Mouse (Mus musculus) urinary bladder, postnatal 14 days (tissue): Measurements from ENCODE around the gene Scin.

Source experiments
- DNase-seq: peaks from one replicate; pipeline ENCODE4 v3.0.0; 2021; ENCODE audit warnings: low spot score

Scin gene

DNA sequence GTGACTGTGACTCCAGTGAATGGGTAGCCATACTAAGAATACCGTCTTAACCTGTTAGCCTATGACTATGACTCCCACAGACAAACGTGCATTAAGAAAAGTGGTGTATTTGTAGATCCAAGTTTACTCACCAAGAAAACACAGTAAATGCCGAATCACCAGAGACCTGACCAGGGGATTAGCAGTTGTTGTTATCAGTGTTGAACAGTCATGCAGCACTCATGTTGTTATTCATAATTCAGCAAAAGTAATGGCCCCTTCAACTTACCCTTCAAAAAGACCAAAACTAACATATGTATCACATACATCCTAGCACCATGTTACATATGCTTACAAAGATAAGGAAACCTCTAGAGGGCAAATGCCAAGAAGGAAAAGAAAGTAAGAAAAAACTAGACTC, 106.6 kb downstream of the Scin start:
- no peak for DNase-seq

DNA sequence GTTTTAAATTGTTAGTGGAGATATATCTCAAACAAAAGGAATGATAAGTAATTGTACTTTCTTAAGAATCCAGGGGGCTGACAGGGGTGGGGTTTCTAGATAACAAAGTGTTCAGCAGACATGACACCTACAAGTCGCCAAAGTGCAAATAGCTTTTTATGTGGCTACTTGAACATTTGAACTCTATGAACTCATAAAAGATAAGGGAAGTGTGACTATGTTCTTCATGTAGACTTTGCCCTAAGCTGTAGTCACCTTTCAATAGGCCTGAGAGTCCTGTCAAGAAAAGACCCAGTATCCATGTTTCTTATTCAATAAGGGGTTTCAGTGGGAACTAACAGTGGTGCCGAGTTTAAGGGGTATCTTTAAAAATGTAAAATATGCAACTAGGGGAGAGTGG, 110.1 kb downstream of the Scin start:
- DNase-seq = no peak

DNA sequence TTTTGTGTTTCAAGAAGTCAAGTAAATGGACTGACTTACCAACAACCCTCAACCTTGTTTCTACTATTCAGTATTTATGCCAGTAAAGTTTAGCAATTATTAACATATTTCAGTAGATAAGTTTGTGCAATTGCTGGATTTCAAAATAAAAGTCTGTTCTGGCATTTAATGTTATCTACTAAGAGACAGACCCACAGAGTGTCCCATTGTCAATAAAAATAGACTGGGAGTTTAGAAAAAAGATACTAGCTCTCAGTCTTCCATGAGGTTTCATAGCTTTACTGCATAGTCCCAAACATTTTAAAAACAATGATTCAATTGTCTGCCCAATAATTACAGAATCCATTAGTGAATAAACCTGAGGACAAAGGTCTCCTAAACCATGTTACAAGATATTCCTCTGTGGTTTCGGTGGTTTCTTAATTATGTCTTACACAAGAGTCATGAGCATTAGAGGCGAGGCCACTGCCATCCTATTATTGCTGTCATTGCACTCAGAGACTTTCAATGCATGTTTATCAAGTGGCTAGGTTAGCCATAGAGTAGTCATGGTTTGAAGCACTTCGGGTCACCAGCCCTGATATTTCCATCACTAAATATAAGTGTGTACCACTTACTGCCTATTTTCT, 110.9 kb downstream of the Scin start:
- DNase-seq = no peak

DNA sequence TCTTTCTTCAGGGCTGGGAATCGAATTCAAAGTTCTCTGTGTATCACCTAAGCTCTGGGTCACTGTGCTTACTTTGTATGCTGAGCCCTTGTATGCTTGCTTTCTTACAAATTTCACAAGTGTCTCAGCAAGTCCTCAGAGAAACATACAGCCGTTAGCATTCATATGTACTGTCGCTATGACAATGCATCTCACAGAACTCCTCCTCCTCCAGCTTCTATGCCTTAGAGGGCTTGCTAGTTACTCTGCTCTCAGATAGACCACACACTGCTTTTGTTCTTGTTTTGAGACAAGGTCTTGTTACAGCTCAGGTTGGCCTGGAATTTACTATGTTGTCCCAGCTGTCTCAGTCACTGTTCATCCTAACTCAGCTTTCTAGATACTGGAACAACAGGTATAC, 111.7 kb downstream of the Scin start:
- no peak for DNase-seq

DNA sequence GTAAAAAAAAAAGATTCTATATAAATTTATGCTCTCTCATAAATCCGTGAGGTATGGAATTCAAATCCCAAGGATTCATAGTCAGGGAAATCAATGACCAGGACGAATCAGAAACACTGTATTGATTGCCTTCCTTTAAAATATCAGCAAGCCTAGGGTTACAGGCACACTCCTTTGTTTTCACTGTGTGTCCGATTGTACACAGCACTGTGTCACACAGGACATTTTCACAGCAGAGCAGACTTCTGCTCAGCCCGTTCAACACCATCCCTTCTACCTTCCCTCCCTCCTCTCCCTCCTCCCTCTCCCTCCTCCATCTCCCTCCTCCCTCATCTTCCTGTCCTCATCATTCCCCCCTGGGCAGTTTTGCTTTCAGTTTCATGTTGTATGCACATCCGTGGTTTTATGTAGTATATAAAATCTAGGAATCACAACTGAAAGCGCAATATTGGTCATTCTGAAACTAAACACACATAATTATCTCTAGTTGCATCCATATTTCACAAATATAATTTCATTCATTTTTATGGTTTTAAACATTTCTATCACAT, 116.0 kb downstream of the Scin start:
- no peak for DNase-seq

DNA sequence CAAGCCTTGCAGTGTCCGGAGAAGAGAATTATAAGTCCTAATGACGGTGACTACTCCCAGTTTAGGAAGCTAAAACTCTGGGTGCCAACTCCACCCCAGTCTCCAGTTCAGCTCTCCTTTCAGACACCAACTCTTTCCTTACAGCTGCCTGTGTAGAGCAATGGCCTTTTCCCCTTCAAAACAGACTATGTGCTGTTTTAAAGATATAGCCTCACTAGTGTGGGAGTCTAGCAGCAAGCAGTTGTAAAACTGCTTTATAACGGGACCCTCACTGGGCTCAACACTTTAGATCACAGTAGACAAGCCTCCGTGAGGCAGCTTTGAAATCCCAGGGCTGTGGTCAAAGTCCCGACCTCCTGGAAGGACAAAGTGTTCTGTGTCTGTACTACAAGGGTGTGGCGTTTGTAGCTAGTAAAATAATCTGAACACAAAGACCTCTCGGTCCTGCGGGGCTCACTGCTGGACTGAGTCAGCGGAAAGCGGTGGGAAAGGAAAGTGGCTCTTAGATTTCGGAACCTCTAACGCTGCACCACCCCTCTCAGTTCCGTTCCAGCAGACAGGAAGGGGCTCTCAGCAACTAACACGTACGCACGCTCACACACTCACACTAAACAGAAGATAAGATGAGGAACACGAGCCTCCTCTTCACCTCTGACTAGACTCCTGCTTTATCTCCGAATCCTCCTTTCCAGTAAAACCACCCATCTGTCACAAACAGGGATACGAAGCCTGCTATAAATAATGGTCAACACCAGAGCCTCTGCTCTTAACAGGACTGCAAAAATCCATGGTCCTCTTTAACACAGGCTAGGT, 117.2 kb downstream of the Scin start:
- peak; percentile 51 for DNase-seq

DNA sequence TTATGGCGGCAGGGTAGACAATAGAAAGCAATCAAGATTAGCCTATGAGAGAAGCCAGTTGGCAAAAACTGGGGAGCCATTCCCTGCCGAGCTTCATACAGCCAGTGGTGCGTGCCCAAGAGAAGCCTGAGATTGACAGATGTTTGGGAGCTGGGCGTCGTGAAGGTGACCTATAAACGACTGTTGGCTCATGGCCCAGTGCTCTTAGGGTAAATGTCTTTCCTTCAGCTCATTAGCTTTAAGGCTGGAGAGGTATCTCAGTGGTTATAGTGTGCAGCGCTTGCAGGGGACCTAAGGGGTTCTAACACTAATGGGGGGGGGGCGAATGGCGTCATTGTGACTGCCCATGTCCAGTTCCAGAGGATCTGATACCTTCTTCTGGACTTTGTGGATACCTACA, 118.0 kb downstream of the Scin start:
- no peak for DNase-seq

DNA sequence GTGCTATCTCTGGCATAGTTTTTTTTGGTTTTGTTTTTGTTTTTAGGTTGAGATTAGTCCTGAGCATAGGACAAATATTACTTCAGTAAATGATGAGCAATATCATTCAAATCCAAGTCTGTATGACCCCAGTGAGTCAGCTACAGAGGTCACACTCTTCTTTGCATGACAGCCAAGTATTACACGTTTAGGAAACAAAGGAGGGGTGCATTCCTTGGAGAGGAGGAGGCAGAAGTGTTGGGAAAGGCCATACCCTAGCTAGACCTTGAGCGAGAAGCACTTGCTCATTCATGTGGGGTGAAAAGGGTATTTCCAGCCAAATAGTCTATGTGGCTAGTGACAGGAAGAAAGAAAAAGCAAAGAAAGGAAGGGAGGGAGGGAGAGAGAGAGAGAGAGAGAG, 124.2 kb downstream of the Scin start:
- DNase-seq = no peak
